Mouse (Mus musculus) neural tube, embryonic 12.5 days (tissue): ENCODE data around the gene Abca8b. TPM values are rescaled to one million over a fixed set of nuclear protein-coding genes. Genes with fewer than 3 reads are reported as not detected.
A peak's percentile ranks its signal among the peaks of the same experiment; 100 is the strongest.
"Not testable (repeated sequence)": the region's sequence is repeated elsewhere in the genome, so short reads cannot be mapped to it uniquely, and the experiment has no call there.

Experiments
- ATAC-seq: fragments of 200-750 bp; cut with Nextera tagmentation; 2 replicates; pipeline ENCODE4 v1.8.0; 2017; ENCODE audit warnings: low read depth, mild to moderate bottlenecking, moderate TSS enrichment, moderate library complexity; ENCODE audit not compliant: low FRiP score
- H3K27ac ChIP-seq: fragments of 300-500 bp; sonication (generic); 2 replicates; pipeline ENCODE4 v1.5.1; 2016
- H3K27me3 ChIP-seq: fragments of 300-500 bp; sonication (generic); replicated peaks from 2 replicates; pipeline ENCODE4 v1.6.1; 2016; ENCODE audit warnings: mild to moderate bottlenecking
- H3K36me3 ChIP-seq: fragments of 300-500 bp; sonication (generic); 2 replicates; pipeline ENCODE4 v1.6.1; 2016; ENCODE audit warnings: mild to moderate bottlenecking
- H3K4me1 ChIP-seq: fragments of 300-500 bp; sonication (generic); 2 replicates; pipeline ENCODE4 v1.6.1; 2016
- H3K4me2 ChIP-seq: fragments of 300-500 bp; sonication (generic); replicated peaks from 2 replicates; pipeline ENCODE4 v1.6.1; 2016; ENCODE audit warnings: mild to moderate bottlenecking
- H3K4me3 ChIP-seq: fragments of 300-500 bp; sonication (generic); 2 replicates; pipeline ENCODE4 v1.5.1; 2016
- H3K9ac ChIP-seq: fragments of 300-500 bp; sonication (generic); 2 replicates; pipeline ENCODE4 v1.6.1; 2016; ENCODE audit warnings: mild to moderate bottlenecking
- H3K9me3 ChIP-seq: fragments of 300-500 bp; sonication (generic); 2 replicates; pipeline ENCODE4 v1.6.1; 2016; ENCODE audit warnings: mild to moderate bottlenecking
- WGBS: fragments of 180-500 bp; shearing (Covaris S2); methylation state at CpG from one replicate; pipeline ENCODE4 v1.1.7; 2016; 5-methylcytosine and 5-hydroxymethylcytosine counted together
- polyA plus RNA-seq: library from polyadenylated mRNA; unstranded; fragments of >200 nt; fragmentation: Nextera tagmentation; extraction: Ambion mirVana; gene quantifications from 2 replicates; pipeline ENCODE4 v1.2.1, GENCODE M21; 2016

The Abca8b gene
- polyA plus RNA-seq, result 0.60 and 0.80 TPM in 2 replicates

- peak within 1 kb of the TSS; percentile 35 for H3K4me3 ChIP-seq
- no peaks in the 10 kb centered on the region for H3K27me3 ChIP-seq
- H3K4me1 ChIP-seq, result 0 out of 2 replicates have a peak, but pooled peaks cover 4% of the 10 kb centered on the region
- peak; percentile 97 for ATAC-seq
- 0 out of 2 replicates have a peak within 1 kb of the TSS, but pooled peaks have one; percentile 33 for H3K9ac ChIP-seq
- WGBS, result under 1% methylated on average over 15 of the region's 15 CpGs
- H3K27ac ChIP-seq, result no peak within 1 kb of the TSS
- no peaks in the 10 kb centered on the region for H3K36me3 ChIP-seq
- peak within 1 kb of the TSS; percentile 70 for H3K4me2 ChIP-seq
- H3K9me3 ChIP-seq, result no peaks in the 10 kb centered on the region
These were observed at the start of gene Abca8b for GRCm38 (mm10) chr11:109995624-109996023. Gene Abca8b, minus strand, starts transcription at chr11:109995845.

- WGBS, result 95% methylated on average over 2 of the region's 2 CpGs
- Histone ChIP-seq H3K36me3 (no peaks in the 10 kb centered on the region), H3K4me1 (no peaks in the 10 kb centered on the region), H3K9ac (no peak overlapping the region), H3K27ac (no peak overlapping the region), H3K27me3 (no peaks in the 10 kb centered on the region), H3K4me3 (no peak overlapping the region), H3K4me2 (no peak overlapping the region), H3K9me3 (no peaks in the 10 kb centered on the region)
- no peak for ATAC-seq
These were observed 42.1 kb upstream of the Abca8b start for GRCm38 (mm10) chr11:110037795-110038194.

- H3K9me3 ChIP-seq, result no peaks in the 10 kb centered on the region
- no peak overlapping the region for H3K4me3 ChIP-seq
- no peaks in the 10 kb centered on the region for H3K4me1 ChIP-seq
- H3K27me3 ChIP-seq, result no peaks in the 10 kb centered on the region
- no peaks in the 10 kb centered on the region for H3K36me3 ChIP-seq
- 68% methylated on average over 7 of the region's 7 CpGs for WGBS
- H3K9ac ChIP-seq, result no peak overlapping the region
- H3K4me2 ChIP-seq, result no peak overlapping the region
- H3K27ac ChIP-seq, result no peak overlapping the region
- ATAC-seq, result no peak
These were observed 33.5 kb upstream of the Abca8b start for GRCm38 (mm10) chr11:110028913-110029695.

- ATAC-seq, result no peak
- no peaks in the 10 kb centered on the region for H3K9me3 ChIP-seq
- no peaks in the 10 kb centered on the region for H3K4me1 ChIP-seq
- H3K4me2 ChIP-seq, result no peak overlapping the region
- no peaks in the 10 kb centered on the region for H3K36me3 ChIP-seq
- no peak overlapping the region for H3K9ac ChIP-seq
- no peaks in the 10 kb centered on the region for H3K27me3 ChIP-seq
- WGBS, result 88% methylated on average over 2 of the region's 2 CpGs
- no peak overlapping the region for H3K4me3 ChIP-seq
- H3K27ac ChIP-seq, result no peak overlapping the region
These were observed 15.3 kb upstream of the Abca8b start for GRCm38 (mm10) chr11:110010836-110011546.

GRCm38 (mm10) chr11:109995013-109995412 lies 632 bp downstream of the Abca8b start:
- no peaks in the 10 kb centered on the region for H3K9me3 ChIP-seq
- H3K27me3 ChIP-seq, result no peaks in the 10 kb centered on the region
- no peak overlapping the region for H3K9ac ChIP-seq
- no peak overlapping the region for H3K27ac ChIP-seq
- ATAC-seq, result peak; percentile 32; the same call in 1 of the 2 replicates
- H3K4me3 ChIP-seq, result no peak overlapping the region
- WGBS, result 4% methylated on average over 3 of the region's 3 CpGs
- H3K36me3 ChIP-seq, result no peaks in the 10 kb centered on the region
- peak overlapping the region; percentile 70 for H3K4me2 ChIP-seq
- H3K4me1 ChIP-seq, result 0 out of 2 replicates have a peak, but pooled peaks cover 4% of the 10 kb centered on the region

GRCm38 (mm10) chr11:109994014-109994413 lies 1.6 kb downstream of the Abca8b start:
- ATAC-seq, result no peak
- no peak overlapping the region for H3K4me2 ChIP-seq
- no peaks in the 10 kb centered on the region for H3K27me3 ChIP-seq
- H3K4me1 ChIP-seq, result 0 out of 2 replicates have a peak, but pooled peaks cover 4% of the 10 kb centered on the region
- no peak overlapping the region for H3K4me3 ChIP-seq
- no peaks in the 10 kb centered on the region for H3K36me3 ChIP-seq
- WGBS, result 50% methylated on average over 6 of the region's 6 CpGs
- H3K9ac ChIP-seq, result no peak overlapping the region
- no peak overlapping the region for H3K27ac ChIP-seq
- H3K9me3 ChIP-seq, result no peaks in the 10 kb centered on the region

- no peak overlapping the region for H3K4me3 ChIP-seq
These were observed 4.4 kb downstream of the Abca8b start for GRCm38 (mm10) chr11:109991270-109991669.

GRCm38 (mm10) chr11:109990256-109990655 lies 5.4 kb downstream of the Abca8b start:
- 88% methylated on average over 2 of the region's 2 CpGs for WGBS
- 0 out of 2 replicates have a peak, but pooled peaks cover 4% of the 10 kb centered on the region for H3K4me1 ChIP-seq
- H3K9me3 ChIP-seq, result no peaks in the 10 kb centered on the region
- H3K4me3 ChIP-seq, result no peak overlapping the region
- no peaks in the 10 kb centered on the region for H3K36me3 ChIP-seq
- no peak overlapping the region for H3K9ac ChIP-seq
- no peak overlapping the region for H3K27ac ChIP-seq
- no peak overlapping the region for H3K4me2 ChIP-seq
- ATAC-seq, result no peak
- no peaks in the 10 kb centered on the region for H3K27me3 ChIP-seq

More at GRCm38 (mm10) chr11:109991270-109991669, 4.4 kb downstream of the Abca8b start:
- WGBS, result 81% methylated on average over 3 of the region's 3 CpGs
- no peak overlapping the region for H3K27ac ChIP-seq
- H3K4me2 ChIP-seq, result no peak overlapping the region
- H3K9ac ChIP-seq, result no peak overlapping the region
- H3K27me3 ChIP-seq, result no peaks in the 10 kb centered on the region
- ATAC-seq, result no peak
- no peaks in the 10 kb centered on the region for H3K9me3 ChIP-seq
- H3K36me3 ChIP-seq, result no peaks in the 10 kb centered on the region
- H3K4me1 ChIP-seq, result 0 out of 2 replicates have a peak, but pooled peaks cover 4% of the 10 kb centered on the region

- H3K4me3 ChIP-seq, result no peak overlapping the region
- no peak overlapping the region for H3K9ac ChIP-seq
- no peaks in the 10 kb centered on the region for H3K4me1 ChIP-seq
- H3K4me2 ChIP-seq, result no peak overlapping the region
- H3K27ac ChIP-seq, result no peak overlapping the region
- no peaks in the 10 kb centered on the region for H3K27me3 ChIP-seq
- ATAC-seq, result no peak
- WGBS, result 67% methylated on average over 1 of the region's 1 CpGs
- H3K36me3 ChIP-seq, result no peaks in the 10 kb centered on the region
- no peaks in the 10 kb centered on the region for H3K9me3 ChIP-seq
These were observed 7.5 kb downstream of the Abca8b start for GRCm38 (mm10) chr11:109988164-109988563.

- not testable (repeated sequence) for H3K4me2 ChIP-seq, H3K4me1 ChIP-seq, H3K36me3 ChIP-seq, ATAC-seq, H3K27ac ChIP-seq, H3K9me3 ChIP-seq, H3K4me3 ChIP-seq, H3K9ac ChIP-seq, H3K27me3 ChIP-seq
- WGBS, result 39% methylated on average over 11 of the region's 11 CpGs
These were observed 8.1 kb downstream of the Abca8b start for GRCm38 (mm10) chr11:109987460-109988072.

GRCm38 (mm10) chr11:109981872-109982271 lies 13.8 kb downstream of the Abca8b start:
- no peak overlapping the region for H3K4me3 ChIP-seq
- no peak overlapping the region for H3K9ac ChIP-seq
- no peak for ATAC-seq
- H3K4me2 ChIP-seq, result no peak overlapping the region
- H3K36me3 ChIP-seq, result no peaks in the 10 kb centered on the region
- H3K9me3 ChIP-seq, result no peaks in the 10 kb centered on the region
- H3K4me1 ChIP-seq, result no peaks in the 10 kb centered on the region
- no peak overlapping the region for H3K27ac ChIP-seq
- WGBS, result 90% methylated on average over 2 of the region's 2 CpGs
- no peaks in the 10 kb centered on the region for H3K27me3 ChIP-seq

GRCm38 (mm10) chr11:109970521-109970920 lies 25.1 kb downstream of the Abca8b start:
- H3K4me2 ChIP-seq, result no peak overlapping the region
- H3K9ac ChIP-seq, result no peak overlapping the region
- ATAC-seq, result no peak
- H3K27me3 ChIP-seq, result no peaks in the 10 kb centered on the region
- no peaks in the 10 kb centered on the region for H3K36me3 ChIP-seq
- H3K4me1 ChIP-seq, result no peaks in the 10 kb centered on the region
- no peak overlapping the region for H3K27ac ChIP-seq
- H3K9me3 ChIP-seq, result no peaks in the 10 kb centered on the region
- no peak overlapping the region for H3K4me3 ChIP-seq
- WGBS, result 81% methylated on average over 4 of the region's 4 CpGs
